Mouse (Mus musculus) right cerebral cortex, postnatal 10 days (tissue): ENCODE data around the gene Mfap1a.
"Not testable (repeated sequence)": the region's sequence is repeated elsewhere in the genome, so short reads cannot be mapped to it uniquely, and the experiment has no call there.

Experiments
- DNase-seq, 2 experiments: peaks; one replicate each; pipeline ENCODE4 v3.0.0; 2021; ENCODE audit warnings: low spot score in 2 of 2

Mfap1a gene

GRCm38 (mm10) chr2:121475306-121475705 is 31.2 kb downstream of the Mfap1a start:
- not testable (repeated sequence) for DNase-seq

DNA sequence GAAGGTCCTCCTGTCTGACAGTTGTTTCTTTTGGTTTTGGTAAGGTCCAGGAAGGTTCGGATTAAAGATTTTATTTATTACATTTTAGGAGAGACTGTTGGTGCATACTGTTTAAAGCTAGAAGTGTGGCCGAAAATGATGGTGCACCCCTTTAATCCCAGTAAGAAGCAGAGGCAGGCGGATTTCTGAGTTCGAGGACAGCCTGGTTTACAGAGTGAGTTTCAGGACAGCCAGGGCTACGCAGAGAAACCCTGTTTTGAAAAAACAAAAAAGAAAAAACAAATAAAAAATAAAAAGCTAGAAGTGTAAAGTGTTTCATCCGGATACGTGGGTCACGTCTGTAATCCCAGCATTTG is 32.3 kb downstream of the Mfap1a start:
- DNase-seq = no peak

DNA sequence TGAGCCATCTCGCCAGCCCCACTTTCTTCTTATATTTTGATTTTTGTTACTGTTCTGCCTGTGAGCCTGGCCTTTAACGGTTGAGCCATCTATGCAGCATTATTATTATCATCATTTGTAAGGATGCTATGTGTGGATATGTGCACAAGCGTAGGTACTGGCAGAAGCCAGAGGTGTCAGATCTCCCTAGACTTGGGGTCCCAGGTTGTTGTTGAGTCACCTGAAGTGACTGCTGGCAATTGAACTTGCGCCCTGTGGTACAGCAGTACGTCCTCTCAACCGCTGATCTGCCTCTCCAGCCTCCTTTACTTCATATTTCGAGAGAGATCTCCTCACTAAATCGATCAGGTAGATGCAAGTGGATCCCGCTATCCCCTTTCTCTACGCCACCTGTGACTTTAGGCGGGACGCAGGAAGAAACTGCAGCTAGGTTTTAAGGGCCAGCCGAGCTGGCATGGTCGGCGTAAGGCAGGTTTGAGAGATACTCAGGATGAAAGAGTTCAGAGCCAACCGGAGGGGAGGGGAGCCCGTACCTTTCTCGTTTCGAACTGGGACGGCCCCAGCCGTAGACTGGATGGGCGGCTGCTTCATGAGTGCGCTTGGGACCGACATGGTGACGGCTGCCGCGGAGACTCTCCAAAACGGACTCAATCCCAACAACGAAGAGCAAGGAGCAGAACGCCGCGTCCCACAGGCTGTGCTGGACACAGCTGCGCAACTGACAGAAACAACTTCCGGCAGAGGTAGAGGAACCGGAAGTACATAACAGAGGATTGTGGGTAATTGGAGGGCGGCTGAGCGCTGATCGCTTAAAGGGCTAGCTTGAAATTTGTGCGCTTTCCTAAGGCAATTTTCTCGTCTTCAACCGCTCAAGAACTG is 32.9 kb downstream of the Mfap1a start, which contains the start of gene Mfap1b:
Gene Mfap1b (minus strand): TSS at position 767 of the 879 bp plus-strand sequence.
- peak; percentile 89 to 92 for DNase-seq

GRCm38 (mm10) chr2:121472783-121473182 is 33.7 kb downstream of the Mfap1a start:
- not testable (repeated sequence) for DNase-seq

DNA sequence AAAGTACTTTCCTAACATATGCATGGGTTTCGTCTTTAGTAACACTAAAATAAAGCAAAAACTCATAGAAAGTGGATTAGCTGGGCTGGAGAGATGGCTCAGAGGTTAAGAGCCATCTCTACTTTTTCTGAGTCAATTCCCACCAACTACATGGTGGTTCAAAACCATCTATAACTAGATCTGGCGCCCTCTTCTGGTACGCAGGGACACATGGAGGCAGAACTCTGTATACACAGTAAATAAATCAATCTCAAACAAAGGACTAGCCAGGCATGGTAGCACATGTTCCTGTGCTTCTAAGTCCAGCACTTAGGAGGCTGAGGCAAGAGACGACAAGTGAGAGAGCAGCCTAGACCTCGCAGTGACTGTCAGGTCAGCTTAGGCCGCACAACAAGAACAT is 37.5 kb downstream of the Mfap1a start:
- not testable (repeated sequence) for DNase-seq

DNA sequence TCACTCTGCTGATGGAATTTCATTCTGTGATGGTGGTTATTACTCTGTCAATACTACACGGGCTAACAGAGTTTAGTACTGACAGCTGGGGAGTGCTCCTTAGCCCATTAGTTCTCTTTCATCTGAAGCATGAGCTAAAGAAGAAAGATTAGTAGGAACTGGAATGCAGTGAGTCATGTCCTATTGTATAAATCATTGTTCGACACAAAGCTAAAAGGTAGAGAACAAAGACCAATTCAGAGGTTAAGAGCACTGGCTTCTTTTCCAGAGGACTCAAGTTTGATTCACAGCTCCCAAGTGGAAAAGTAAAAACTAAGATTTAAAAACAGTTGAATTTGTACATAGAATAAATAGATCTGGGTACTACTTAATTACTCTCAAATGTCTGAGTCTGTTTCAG is 46.4 kb downstream of the Mfap1a start:
- DNase-seq = no peak

DNA sequence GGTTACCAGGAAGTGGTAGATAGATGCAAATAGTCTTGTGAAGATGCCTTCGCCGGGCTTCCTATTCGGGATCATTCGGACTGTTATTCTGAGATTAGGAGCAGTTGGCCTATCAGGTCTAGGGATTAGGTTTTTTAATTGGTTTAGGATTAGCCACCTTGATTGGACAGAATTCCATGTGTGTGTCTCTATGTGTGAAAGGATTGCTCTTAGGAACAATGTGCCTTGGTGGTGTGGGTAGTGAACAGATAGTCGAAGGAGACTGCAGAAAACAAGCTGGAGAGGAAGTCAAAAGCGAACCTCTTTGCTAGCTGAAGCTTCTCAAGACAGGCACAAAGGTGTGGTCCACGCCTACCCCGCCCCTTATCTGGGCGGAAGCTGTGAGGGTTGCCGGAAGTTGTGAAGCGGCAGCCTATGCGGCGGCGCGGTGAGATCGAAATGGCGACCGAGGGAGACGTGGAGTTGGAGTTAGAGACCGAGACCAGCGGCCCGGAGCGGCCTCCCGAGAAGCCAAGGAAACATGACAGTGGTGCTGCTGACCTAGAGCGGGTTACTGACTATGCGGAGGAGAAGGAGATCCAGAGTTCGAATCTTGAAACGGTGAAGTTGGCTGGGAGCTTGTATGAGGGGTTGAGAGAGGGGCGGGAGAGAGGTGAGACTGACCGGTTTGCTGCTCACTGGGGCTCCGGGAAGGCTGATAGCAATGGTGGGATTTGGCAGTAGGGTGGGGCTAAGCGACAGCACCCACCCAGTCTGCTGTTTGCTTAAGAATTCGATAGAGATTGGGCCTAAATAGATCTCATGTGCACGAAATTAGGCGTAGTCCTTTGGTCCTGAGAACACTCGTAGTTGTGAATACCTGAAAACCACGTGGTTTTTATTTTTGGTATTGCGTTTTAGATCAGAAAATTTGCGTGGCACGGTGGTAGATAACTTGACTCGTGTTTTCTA is 49.5 kb downstream of the Mfap1a start, which contains the start of gene Serinc4:
Gene Serinc4 (minus strand): TSS at position 90 of the 951 bp plus-strand sequence.
- DNase-seq = peak; percentile 90 to 91

DNA sequence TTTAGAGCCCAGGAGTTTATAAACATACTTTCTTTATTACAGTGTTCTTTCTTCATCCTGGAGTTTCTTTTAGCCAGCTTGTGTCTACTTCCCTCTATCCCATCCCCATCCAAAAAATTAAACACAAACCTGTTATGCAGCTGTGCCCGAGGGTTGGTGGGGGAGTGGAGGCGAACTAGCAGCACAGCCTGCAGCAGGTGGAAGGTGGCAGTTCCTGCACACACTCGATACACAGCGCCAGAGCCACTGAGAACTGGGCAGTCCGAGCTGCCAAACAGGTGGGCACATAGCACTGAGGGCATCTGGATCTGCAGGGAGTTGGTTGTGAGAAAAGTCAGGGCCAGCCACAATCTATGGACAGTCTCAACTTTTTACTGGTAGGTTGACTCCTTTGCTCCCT is 50.9 kb downstream of the Mfap1a start:
- no peak for DNase-seq

DNA sequence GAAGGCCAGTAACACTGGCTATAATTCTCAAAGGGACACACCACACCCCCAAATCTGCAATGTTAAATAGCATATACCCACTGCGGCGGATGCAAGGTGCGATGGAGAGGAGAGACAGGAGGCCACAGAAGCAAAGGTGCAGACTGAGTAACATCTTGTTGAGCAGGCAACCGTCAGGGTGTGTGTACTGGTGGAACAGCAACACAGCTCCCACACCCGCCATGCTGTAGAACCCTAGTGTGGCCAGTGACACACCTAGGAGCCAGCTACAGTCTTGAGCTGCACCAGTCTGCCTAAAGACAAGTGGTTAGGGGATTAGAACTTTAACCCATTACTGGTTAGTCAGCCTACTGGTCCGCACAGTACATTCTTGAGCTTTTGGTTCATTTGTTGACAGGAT is 52.5 kb downstream of the Mfap1a start:
- no peak for DNase-seq

DNA sequence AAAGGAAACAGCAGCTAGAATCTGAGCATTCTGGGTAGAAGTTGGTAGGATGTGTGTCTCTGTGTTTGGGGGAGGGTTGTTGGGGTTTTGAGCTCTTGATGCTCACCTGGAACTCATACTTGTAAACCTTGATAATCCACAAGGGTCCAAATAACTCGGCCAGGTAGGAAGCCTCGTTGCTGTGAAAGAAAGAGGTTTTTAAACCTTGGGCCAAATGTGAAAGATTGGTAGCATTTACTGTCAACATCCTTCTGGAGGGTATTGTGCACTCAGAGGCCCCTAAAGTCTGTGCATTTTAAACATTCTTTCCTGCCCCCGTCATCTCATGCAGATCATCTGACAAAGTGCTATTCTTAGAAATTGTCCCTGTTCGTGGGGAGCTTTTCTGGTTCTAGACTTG is 53.5 kb downstream of the Mfap1a start, which contains the start of gene Hypk:
Gene Hypk (plus strand): TSS at position 301 of the 400 bp plus-strand sequence.
- DNase-seq = no peak

GRCm38 (mm10) chr2:121452361-121452760 is 54.1 kb downstream of the Mfap1a start:
- no peak for DNase-seq

- no peak for DNase-seq
Observed at GRCm38 (mm10) chr2:121450093-121450492, 56.4 kb downstream of the Mfap1a start.

- DNase-seq = no peak
Observed at GRCm38 (mm10) chr2:121449545-121450011, 56.9 kb downstream of the Mfap1a start.

GRCm38 (mm10) chr2:121448739-121449535 is 57.5 kb downstream of the Mfap1a start, which contains the start of gene Serf2:
TSS of gene Serf2 (plus strand) at chr2:121449195.
- peak; percentile 99 for DNase-seq

GRCm38 (mm10) chr2:121448136-121448535 is 58.3 kb downstream of the Mfap1a start:
- DNase-seq = peak; percentile 63 to 64

GRCm38 (mm10) chr2:121447006-121447405 is 59.5 kb downstream of the Mfap1a start:
- no peak for DNase-seq

GRCm38 (mm10) chr2:121446506-121446905 is 60.0 kb downstream of the Mfap1a start:
- no peak for DNase-seq

DNA sequence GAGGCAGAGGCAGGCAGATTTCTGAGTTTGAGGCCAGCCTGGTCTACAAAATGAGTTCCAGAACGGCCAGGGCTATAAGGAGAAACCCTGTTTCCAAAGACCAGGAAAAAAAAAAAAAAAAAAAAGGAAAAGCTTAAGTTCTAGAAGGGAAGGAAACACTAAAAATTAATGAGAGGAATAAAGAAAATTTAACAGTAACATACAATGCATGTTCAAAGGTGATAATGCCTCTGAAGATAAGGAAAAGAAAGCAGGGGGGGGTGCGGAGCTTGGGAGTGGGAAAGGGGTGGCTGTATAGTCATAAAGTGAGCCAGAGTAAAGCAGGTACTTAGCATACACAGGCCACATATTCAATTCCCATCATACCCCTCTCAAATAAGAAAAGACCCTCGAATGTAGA is 61.3 kb downstream of the Mfap1a start:
- DNase-seq = no peak

- DNase-seq = no peak
Observed at GRCm38 (mm10) chr2:121444178-121444577, 62.3 kb downstream of the Mfap1a start, which contains the start of gene Ell3. TSS of gene Ell3 (minus strand) at chr2:121444278.

DNA sequence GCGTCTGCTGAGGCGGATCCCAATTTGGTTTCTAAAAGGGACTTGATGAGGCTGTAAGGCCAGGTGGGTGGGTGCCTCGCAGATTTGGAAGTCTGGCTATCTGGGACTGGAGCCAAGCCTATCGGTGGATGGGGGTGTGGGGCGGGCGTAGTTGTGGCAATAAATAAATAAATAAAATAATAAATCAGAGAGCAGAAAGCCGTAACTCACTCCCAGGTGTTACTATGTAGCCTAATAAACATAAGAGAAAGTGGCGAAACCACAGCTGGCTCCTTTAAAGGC is 63.5 kb downstream of the Mfap1a start:
- DNase-seq = no peak
